ENCODE assay signal across 28 mouse cellular contexts in the genomic region with DNA sequence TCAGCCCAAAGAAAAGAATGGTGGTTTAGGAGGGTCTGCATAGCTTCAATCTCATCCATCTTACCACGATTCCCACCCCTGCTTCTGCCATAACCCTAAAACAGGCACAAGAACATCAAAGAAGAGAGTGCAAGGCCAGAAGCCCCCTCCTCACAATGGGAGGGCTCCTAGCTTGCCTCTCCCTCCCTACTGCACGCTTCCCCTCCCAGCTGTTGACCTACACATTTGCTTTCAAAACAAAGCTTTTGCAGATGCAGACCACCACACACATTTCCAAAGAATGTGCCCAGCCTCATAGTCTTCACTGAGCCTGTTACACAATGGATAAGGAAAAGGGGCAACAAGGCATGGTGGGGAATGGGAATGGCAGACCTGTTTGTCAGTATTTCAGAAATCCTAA.
DNase-seq lines count a peak whose midpoint lies in the region; ATAC-seq lines count a peak whose summit lies in the region.
"Had no signal": no experiment of that assay in that cellular context is flagged by ENCODE, and none has a peak within 500 bp of the region (broad histone marks: within the 10 kb centered on the region; RNA-seq: fewer than 3 reads in every experiment).

No protein-coding gene starts in this region.

- no peak overlapping the region for H3K4me3 ChIP-seq in forebrain, embryonic 10.5 days
- H3K4me3 ChIP-seq in forebrain, embryonic 16.5 days (replicated peaks; ENCODE audit: low read length): no peak overlapping the region
- H3K4me3 ChIP-seq in hindbrain, embryonic 15.5 days: no peak overlapping the region
- no peak overlapping the region for H3K4me3 ChIP-seq in hindbrain, embryonic 14.5 days (replicated peaks; ENCODE audit: low read length)
- no peak overlapping the region for H3K4me3 ChIP-seq in forebrain, embryonic 15.5 days
- no peak overlapping the region for H3K4me3 ChIP-seq in midbrain, embryonic 16.5 days (ENCODE audit: low read depth, low read length)
- H3K4me3 ChIP-seq: embryonic facial prominence, embryonic 15.5 days; heart, embryonic 13.5 days; kidney, embryonic 15.5 days; limb, embryonic 10.5 days; liver, embryonic 15.5 days; lung, embryonic 15.5 days; myocyte; neural tube, embryonic 13.5 days; stomach, embryonic 15.5 days had no signal

- H3K4me1 ChIP-seq in forebrain, embryonic 10.5 days: peaks cover 22% of the 10 kb centered on the region
- no peaks in the 10 kb centered on the region for H3K4me1 ChIP-seq in forebrain, embryonic 16.5 days (replicated peaks; ENCODE audit: control insufficient read depth, insufficient read depth, low read length)
- no peaks in the 10 kb centered on the region for H3K4me1 ChIP-seq in hindbrain, embryonic 15.5 days (replicated peaks)
- H3K4me1 ChIP-seq in hindbrain, embryonic 14.5 days (replicated peaks; ENCODE audit: control insufficient read depth, insufficient read depth, low read length): no peaks in the 10 kb centered on the region
- H3K4me1 ChIP-seq in forebrain, embryonic 15.5 days: no peaks in the 10 kb centered on the region
- H3K4me1 ChIP-seq in midbrain, embryonic 16.5 days (ENCODE audit: control insufficient read depth, insufficient read depth, low read length): no peaks in the 10 kb centered on the region
- H3K4me1 ChIP-seq: embryonic facial prominence, embryonic 15.5 days; heart, embryonic 13.5 days; kidney, embryonic 15.5 days; limb, embryonic 10.5 days; liver, embryonic 15.5 days; lung, embryonic 15.5 days; neural tube, embryonic 13.5 days; stomach, embryonic 15.5 days had no signal

- no peak for DNase-seq in forebrain, embryonic 10.5 days (ENCODE audit: extremely low spot score, low spot score)
- no peak for DNase-seq in hindbrain, embryonic 14.5 days (ENCODE audit: low spot score)
- DNase-seq in right cerebral cortex, adult 18-20 months: no peak
- DNase-seq: adrenal gland, postnatal 36 days; cerebellum, adult 9-10 months; gastrocnemius, postnatal 14 days; heart, adult 18-20 months; heart, postnatal 14 days; kidney, adult 11 months; liver; lung, postnatal 36 days; retina, postnatal 1 day; right cerebral cortex, postnatal 4 days; thymus, postnatal 25 days had no signal

- 40% methylated on average over 2 of the region's 2 CpGs for WGBS in forebrain, embryonic 10.5 days
- WGBS in forebrain, embryonic 16.5 days: 42% methylated on average over 2 of the region's 2 CpGs
- WGBS in hindbrain, embryonic 15.5 days: 33% methylated on average over 2 of the region's 2 CpGs
- WGBS in hindbrain, embryonic 14.5 days: 40% methylated on average over 2 of the region's 2 CpGs
- WGBS in forebrain, embryonic 15.5 days: 41% methylated on average over 2 of the region's 2 CpGs
- WGBS in midbrain, embryonic 16.5 days: 30% methylated on average over 2 of the region's 2 CpGs

- H3K36me3 ChIP-seq in forebrain, embryonic 10.5 days (replicated peaks): no peaks in the 10 kb centered on the region
- no peaks in the 10 kb centered on the region for H3K36me3 ChIP-seq in forebrain, embryonic 16.5 days (ENCODE audit: control insufficient read depth, insufficient read depth)
- H3K36me3 ChIP-seq in hindbrain, embryonic 15.5 days: no peaks in the 10 kb centered on the region
- H3K36me3 ChIP-seq in hindbrain, embryonic 14.5 days (replicated peaks; ENCODE audit: control insufficient read depth, insufficient read depth): no peaks in the 10 kb centered on the region
- no peaks in the 10 kb centered on the region for H3K36me3 ChIP-seq in forebrain, embryonic 15.5 days
- no peaks in the 10 kb centered on the region for H3K36me3 ChIP-seq in midbrain, embryonic 16.5 days (ENCODE audit: control insufficient read depth, insufficient read depth, low read length)
- H3K36me3 ChIP-seq: embryonic facial prominence, embryonic 15.5 days; heart, embryonic 13.5 days; kidney, embryonic 15.5 days; limb, embryonic 10.5 days; liver, embryonic 15.5 days; lung, embryonic 15.5 days; neural tube, embryonic 13.5 days; stomach, embryonic 15.5 days had no signal

- H3K9ac ChIP-seq in forebrain, embryonic 16.5 days (replicated peaks; ENCODE audit: low read depth, low read length): no peak overlapping the region
- H3K9ac ChIP-seq in hindbrain, embryonic 15.5 days: no peak overlapping the region
- H3K9ac ChIP-seq in hindbrain, embryonic 14.5 days: no peak overlapping the region
- H3K9ac ChIP-seq in forebrain, embryonic 15.5 days (replicated peaks): no peak overlapping the region
- H3K9ac ChIP-seq in midbrain, embryonic 16.5 days (ENCODE audit: low read depth, low read length): no peak overlapping the region
- H3K9ac ChIP-seq: embryonic facial prominence, embryonic 15.5 days; heart, embryonic 13.5 days; kidney, embryonic 15.5 days; liver, embryonic 15.5 days; lung, embryonic 15.5 days; neural tube, embryonic 13.5 days; stomach, embryonic 15.5 days had no signal

- no peaks in the 10 kb centered on the region for H3K27me3 ChIP-seq in forebrain, embryonic 10.5 days (ENCODE audit: poor library complexity, severe bottlenecking)
- no peaks in the 10 kb centered on the region for H3K27me3 ChIP-seq in forebrain, embryonic 16.5 days (replicated peaks; ENCODE audit: control insufficient read depth, insufficient read depth, low read length)
- no peaks in the 10 kb centered on the region for H3K27me3 ChIP-seq in hindbrain, embryonic 15.5 days
- no peaks in the 10 kb centered on the region for H3K27me3 ChIP-seq in hindbrain, embryonic 14.5 days (ENCODE audit: control insufficient read depth, insufficient read depth, low read length)
- H3K27me3 ChIP-seq in forebrain, embryonic 15.5 days: no peaks in the 10 kb centered on the region
- H3K27me3 ChIP-seq in midbrain, embryonic 16.5 days (ENCODE audit: control insufficient read depth, insufficient read depth, low read depth, low read length): no peaks in the 10 kb centered on the region
- H3K27me3 ChIP-seq: embryonic facial prominence, embryonic 15.5 days; heart, embryonic 13.5 days; kidney, embryonic 15.5 days; liver, embryonic 15.5 days; lung, embryonic 15.5 days; neural tube, embryonic 13.5 days; stomach, embryonic 15.5 days had no signal

- H3K4me2 ChIP-seq in forebrain, embryonic 16.5 days (ENCODE audit: low read length): no peak overlapping the region
- H3K4me2 ChIP-seq in hindbrain, embryonic 15.5 days: no peak overlapping the region
- H3K4me2 ChIP-seq in hindbrain, embryonic 14.5 days (replicated peaks): no peak overlapping the region
- no peak overlapping the region for H3K4me2 ChIP-seq in forebrain, embryonic 15.5 days (replicated peaks)
- H3K4me2 ChIP-seq in midbrain, embryonic 16.5 days (ENCODE audit: low read length): no peak overlapping the region
- H3K4me2 ChIP-seq: embryonic facial prominence, embryonic 15.5 days; heart, embryonic 13.5 days; kidney, embryonic 15.5 days; liver, embryonic 15.5 days; lung, embryonic 15.5 days; neural tube, embryonic 13.5 days; stomach, embryonic 15.5 days had no signal

- H3K27ac ChIP-seq in forebrain, embryonic 10.5 days: peak overlapping the region; percentile 70
- no peak overlapping the region for H3K27ac ChIP-seq in forebrain, embryonic 16.5 days (ENCODE audit: low read length)
- 0 out of 2 replicates have a peak overlapping the region, but pooled peaks have one; percentile 10 for H3K27ac ChIP-seq in hindbrain, embryonic 15.5 days (replicated peaks)
- no peak overlapping the region for H3K27ac ChIP-seq in hindbrain, embryonic 14.5 days
- peak overlapping the region; percentile 47; the same call in 1 of the 2 replicates for H3K27ac ChIP-seq in forebrain, embryonic 15.5 days (replicated peaks)
- peak overlapping the region; percentile 72 for H3K27ac ChIP-seq in midbrain, embryonic 16.5 days (ENCODE audit: low read length)
- H3K27ac ChIP-seq: embryonic facial prominence, embryonic 15.5 days; heart, embryonic 13.5 days; kidney, embryonic 15.5 days; limb, embryonic 10.5 days; liver, embryonic 15.5 days; lung, embryonic 15.5 days; neural tube, embryonic 13.5 days; stomach, embryonic 15.5 days had no signal

- ATAC-seq in forebrain, embryonic 16.5 days: no peak
- ATAC-seq in hindbrain, embryonic 15.5 days (ENCODE audit: low FRiP score, low read depth): no peak
- no peak for ATAC-seq in hindbrain, embryonic 14.5 days (ENCODE audit: low FRiP score)
- no peak for ATAC-seq in forebrain, embryonic 15.5 days (replicated peaks)
- no peak for ATAC-seq in midbrain, embryonic 16.5 days
- no peak for ATAC-seq in megakaryocyte progenitor cell, adult 5-6 weeks (replicated peaks; ENCODE audit: poor library complexity)

- H3K9me3 ChIP-seq in forebrain, embryonic 10.5 days: peaks cover 14% of the 10 kb centered on the region; the same call in 1 of the 2 replicates
- peaks cover 2% of the 10 kb centered on the region; the same call in 1 of the 2 replicates for H3K9me3 ChIP-seq in forebrain, embryonic 16.5 days (ENCODE audit: control insufficient read depth, low read length)
- H3K9me3 ChIP-seq in hindbrain, embryonic 15.5 days: no peaks in the 10 kb centered on the region
- 0 out of 2 replicates have a peak, but pooled peaks cover 1% of the 10 kb centered on the region for H3K9me3 ChIP-seq in hindbrain, embryonic 14.5 days (ENCODE audit: control insufficient read depth, low read length)
- no peaks in the 10 kb centered on the region for H3K9me3 ChIP-seq in forebrain, embryonic 15.5 days
- 0 out of 2 replicates have a peak, but pooled peaks cover 2% of the 10 kb centered on the region for H3K9me3 ChIP-seq in midbrain, embryonic 16.5 days (replicated peaks; ENCODE audit: control insufficient read depth, low read length, poor library complexity, severe bottlenecking)
- H3K9me3 ChIP-seq: embryonic facial prominence, embryonic 15.5 days; kidney, embryonic 15.5 days; liver, embryonic 15.5 days; lung, embryonic 15.5 days; neural tube, embryonic 13.5 days; stomach, embryonic 15.5 days had no signal

Comparison
In these comparisons a context has a peak if more than half of its experiments do, and no peak if none do; other contexts are left out.
1. H3K27ac ChIP-seq: peak in forebrain, embryonic 10.5 days (single experiment), hindbrain, embryonic 15.5 days (single experiment), forebrain, embryonic 15.5 days (single experiment) and midbrain, embryonic 16.5 days (single experiment); none in forebrain, embryonic 16.5 days (single experiment) and hindbrain, embryonic 14.5 days (single experiment).